Mouse (Mus musculus) mesoderm, embryonic 11.5 days (tissue): Measurements from ENCODE around the gene Ifitm3.

Experiments
- DNase-seq: peaks from one replicate; pipeline ENCODE4 v3.0.0-alpha.2; 2012; ENCODE audit warnings: low read depth, low spot score

The Ifitm3 gene

DNA sequence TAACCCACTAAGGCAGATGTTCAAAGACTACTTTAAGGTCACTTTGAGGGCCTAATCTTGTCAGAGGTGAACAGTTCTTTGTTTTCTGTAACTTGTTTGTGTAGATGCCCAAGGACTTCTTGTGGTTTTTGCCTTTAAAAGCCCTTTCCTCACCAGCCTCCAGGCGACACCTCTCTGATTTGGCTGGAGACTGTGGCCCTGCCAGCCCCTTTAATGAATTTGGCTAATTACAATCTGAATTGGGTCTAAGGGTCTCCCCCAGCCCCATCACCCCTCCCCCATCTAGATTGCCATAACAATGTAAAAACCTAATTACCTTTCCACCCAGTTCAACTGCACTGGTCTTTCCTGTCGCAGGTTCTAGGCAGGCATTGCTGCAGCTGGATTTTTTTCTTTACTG lies 47.8 kb downstream of the Ifitm3 start:
- no peak for DNase-seq

DNA sequence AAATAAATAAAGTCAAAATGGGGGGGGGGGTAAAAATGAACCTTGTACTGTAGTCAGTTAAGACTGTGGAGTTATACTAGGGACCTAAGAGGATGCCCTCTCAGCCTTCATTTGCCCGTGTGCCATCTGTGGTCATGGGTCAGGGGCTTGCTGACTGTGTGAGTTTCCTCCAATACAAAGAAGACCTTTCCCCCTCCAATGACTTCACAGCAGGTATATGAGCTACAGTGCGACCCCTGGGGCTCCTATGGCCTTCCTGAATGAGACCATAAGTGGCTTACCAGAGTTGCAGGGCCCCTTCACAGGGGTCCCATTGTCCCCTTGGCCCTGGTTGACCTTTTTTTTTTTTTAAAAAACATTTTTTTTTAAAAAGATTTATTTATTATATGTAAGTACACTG lies 49.2 kb downstream of the Ifitm3 start:
- no peak for DNase-seq

DNA sequence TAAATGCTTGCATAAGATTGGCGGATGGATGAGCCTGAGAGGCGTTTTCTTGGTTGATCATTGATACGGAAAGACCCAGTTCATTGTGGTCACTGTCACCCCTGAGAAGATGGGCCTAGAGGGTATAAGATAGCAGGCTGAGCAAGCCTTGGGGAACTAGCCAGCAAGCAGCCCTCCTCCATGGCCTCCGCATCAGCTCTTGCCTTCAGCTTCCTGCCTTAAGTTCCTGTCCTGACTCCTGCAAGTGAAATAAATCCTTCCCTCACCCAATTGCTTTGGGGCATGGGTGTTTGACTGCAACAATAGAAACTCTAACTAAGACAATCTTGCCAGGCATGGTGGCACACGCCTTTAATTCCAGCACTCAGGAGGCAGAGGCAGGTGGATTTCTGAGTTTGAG lies 50.5 kb downstream of the Ifitm3 start:
- DNase-seq = no peak
